ENCODE assay signal across 8 mouse cellular contexts in the genomic region with DNA sequence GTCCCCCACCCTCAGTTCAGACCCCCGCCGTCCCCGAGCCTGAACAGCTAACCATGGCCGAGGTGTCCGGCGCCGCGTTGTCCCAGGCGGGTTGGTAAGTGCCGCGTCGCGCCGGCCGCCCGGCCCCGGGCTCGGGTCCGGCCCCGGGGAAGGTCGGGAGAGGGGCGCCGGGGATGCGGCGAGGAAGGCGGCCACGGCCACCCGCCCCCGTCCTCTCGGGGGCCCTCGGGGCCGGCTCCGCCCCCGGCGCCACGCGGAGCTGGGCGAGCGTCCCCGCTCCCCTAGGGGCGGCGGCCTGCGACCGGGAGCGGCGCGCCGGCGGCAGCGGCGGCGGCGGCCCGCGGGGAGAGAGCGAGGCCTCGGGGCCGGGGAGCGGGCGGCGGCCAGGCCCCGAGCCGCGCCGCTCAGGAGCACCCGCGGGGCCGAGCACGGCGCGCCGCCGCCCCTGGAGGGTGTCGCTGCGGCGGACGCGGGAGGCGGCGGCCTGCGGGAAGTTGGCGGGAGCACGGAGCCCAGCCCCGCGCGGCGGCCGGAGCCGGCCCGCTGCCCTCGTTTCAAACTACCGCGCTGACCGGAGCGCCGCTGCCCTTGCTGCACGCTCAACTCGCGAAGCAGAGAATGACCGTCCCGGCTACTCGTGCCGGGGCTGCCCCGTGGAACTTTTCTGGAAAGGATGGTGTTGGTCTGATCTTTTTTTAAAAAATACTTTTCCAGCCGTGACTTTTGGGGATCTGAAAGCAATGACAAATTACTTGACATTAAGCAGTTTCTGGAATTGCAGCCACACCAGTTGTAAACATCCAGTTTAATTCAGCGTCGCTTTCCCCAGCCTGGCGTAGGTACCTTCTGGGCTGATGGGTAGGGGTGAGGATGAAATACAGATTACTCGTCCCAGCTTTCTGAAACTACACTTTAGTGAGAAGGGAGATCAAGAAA. TPM values are rescaled to one million over a fixed set of nuclear protein-coding genes. Genes with fewer than 3 reads are reported as not detected.
DNase-seq lines count a peak whose midpoint lies in the region; ATAC-seq lines count a peak whose summit lies in the region.

No protein-coding gene starts in this region.

- H3K9me3 ChIP-seq in embryonic facial prominence, embryonic 12.5 days: no peaks in the 10 kb centered on the region
- H3K9me3 ChIP-seq in liver, embryonic 13.5 days (replicated peaks): no peaks in the 10 kb centered on the region
- no peaks in the 10 kb centered on the region for H3K9me3 ChIP-seq in stomach, embryonic 16.5 days (replicated peaks; ENCODE audit: control insufficient read depth, low read length)

- DNase-seq in CD4-positive, CD25-positive, alpha-beta regulatory T cell, adult 2 months (ENCODE audit: low read depth, low spot score): peak; percentile 73
- DNase-seq in adrenal gland, postnatal 36 days: peak; percentile 64 to 77
- DNase-seq in heart, adult 8-10 months (ENCODE audit: low spot score): peak; percentile 33
- DNase-seq in kidney, adult 9 months: peak; percentile 52
- DNase-seq in liver, embryonic 13.5 days: no peak
- DNase-seq in naive thymus-derived CD4-positive, alpha-beta T cell, adult 2 months (ENCODE audit: low read depth): peak; percentile 44

- no peaks in the 10 kb centered on the region for H3K27me3 ChIP-seq in embryonic facial prominence, embryonic 12.5 days
- no peaks in the 10 kb centered on the region for H3K27me3 ChIP-seq in liver, embryonic 13.5 days
- H3K27me3 ChIP-seq in stomach, embryonic 16.5 days (ENCODE audit: control insufficient read depth, insufficient read depth, low read length): no peaks in the 10 kb centered on the region

- peak overlapping the region; percentile 69 for H3K4me2 ChIP-seq in embryonic facial prominence, embryonic 12.5 days (replicated peaks)
- peak overlapping the region; percentile 99 for H3K4me2 ChIP-seq in liver, embryonic 13.5 days
- peak overlapping the region; percentile 86 for H3K4me2 ChIP-seq in stomach, embryonic 16.5 days (ENCODE audit: low read depth, low read length)

- peak overlapping the region; percentile 100 for H3K27ac ChIP-seq in embryonic facial prominence, embryonic 12.5 days
- H3K27ac ChIP-seq in liver, embryonic 13.5 days: peak overlapping the region; percentile 99
- H3K27ac ChIP-seq in stomach, embryonic 16.5 days (ENCODE audit: low read length): peak overlapping the region; percentile 100

- no peaks in the 10 kb centered on the region for H3K36me3 ChIP-seq in embryonic facial prominence, embryonic 12.5 days
- H3K36me3 ChIP-seq in liver, embryonic 13.5 days: no peaks in the 10 kb centered on the region
- no peaks in the 10 kb centered on the region for H3K36me3 ChIP-seq in stomach, embryonic 16.5 days (ENCODE audit: control insufficient read depth, insufficient read depth, low read length)

- peaks cover 11% of the 10 kb centered on the region; the same call in 1 of the 2 replicates for H3K4me1 ChIP-seq in embryonic facial prominence, embryonic 12.5 days
- H3K4me1 ChIP-seq in liver, embryonic 13.5 days (replicated peaks): peaks cover 44% of the 10 kb centered on the region
- H3K4me1 ChIP-seq in stomach, embryonic 16.5 days (ENCODE audit: control insufficient read depth, insufficient read depth, low read length): peaks cover 18% of the 10 kb centered on the region

- H3K9ac ChIP-seq in embryonic facial prominence, embryonic 12.5 days: peak overlapping the region; percentile 95
- peak overlapping the region; percentile 95 for H3K9ac ChIP-seq in liver, embryonic 13.5 days
- H3K9ac ChIP-seq in stomach, embryonic 16.5 days (ENCODE audit: low read length): peak overlapping the region; percentile 98

- H3K4me3 ChIP-seq in embryonic facial prominence, embryonic 12.5 days: peak overlapping the region; percentile 84
- H3K4me3 ChIP-seq in liver, embryonic 13.5 days (replicated peaks): peak overlapping the region; percentile 85
- peak overlapping the region; percentile 84 for H3K4me3 ChIP-seq in stomach, embryonic 16.5 days (replicated peaks; ENCODE audit: low read length)

- ATAC-seq in embryonic facial prominence, embryonic 12.5 days (ENCODE audit: insufficient number of reproducible peaks, insufficient read depth, low FRiP score, low TSS enrichment): peak; percentile 76
- peak; percentile 57 for ATAC-seq in liver, embryonic 13.5 days (ENCODE audit: low read depth)
- peak; percentile 68 for ATAC-seq in stomach, embryonic 16.5 days (ENCODE audit: insufficient read depth, low FRiP score)

- WGBS in embryonic facial prominence, embryonic 12.5 days: under 1% methylated on average over 90 of the region's 109 CpGs
- WGBS in liver, embryonic 13.5 days (ENCODE audit: insufficient replicate concordance): under 1% methylated on average over 95 of the region's 109 CpGs
- under 1% methylated on average over 105 of the region's 109 CpGs for WGBS in stomach, embryonic 16.5 days

RNA-seq across cellular contexts. Expression of a gene that starts 0.6 kb away (rescaled TPM):
- 10 to 100 TPM; 29.6 to 40.9 TPM for total RNA-seq in adrenal gland, postnatal 36 days (2021)
- 46.1 and 49.5 TPM in 2 replicates for polyA plus RNA-seq in embryonic facial prominence, embryonic 12.5 days (2016; fragmentation: Nextera tagmentation; extraction: Ambion mirVana)
- total RNA-seq in heart, adult 8-10 months (2022): 10 to 100 TPM; 23.5 to 29.5 (median 25.9) TPM
- polyA plus RNA-seq in liver, embryonic 13.5 days (2015; fragmentation: Nextera tagmentation; extraction: Ambion mirVana): 7.8 and 10.8 TPM in 2 replicates
- 23.9 and 24.6 TPM in 2 replicates for polyA plus RNA-seq in stomach, embryonic 16.5 days (2015; fragmentation: Nextera tagmentation; extraction: Ambion mirVana)
